Mouse (Mus musculus): Measurements from ENCODE around the gene Neu1.

DNA sequence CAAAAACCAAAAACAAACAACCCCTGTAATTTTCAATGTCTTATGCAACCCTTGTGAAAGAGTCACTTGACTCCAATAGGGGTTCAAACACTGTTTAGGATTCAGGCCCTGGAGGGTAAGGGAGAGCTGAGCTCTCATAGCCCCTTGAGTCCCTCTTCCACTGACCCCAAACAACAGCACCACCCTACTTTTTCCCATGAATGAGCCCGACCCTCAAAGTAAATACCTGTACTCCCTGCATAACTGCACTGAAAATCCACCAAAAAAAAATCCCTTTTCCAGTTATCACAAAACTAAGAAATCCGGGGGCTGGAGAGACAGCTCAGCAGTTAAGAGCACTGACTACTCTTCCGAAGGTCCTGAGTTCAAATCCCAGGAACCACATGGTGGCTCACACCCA lies 24.8 kb downstream of the Neu1 start:
- TF ChIP-seq CTCF (conservative IDR thresholded peaks at IDR 0.05; ENCODE audit: insufficient read depth, insufficient read length, low read depth, low read length), result no peak
- no peak for TF ChIP-seq POLR2A (IDR thresholded peaks at IDR 0.05; ENCODE audit: low read depth, low read length)

All from kidney, adult 2 months (tissue).